Mouse (Mus musculus): ENCODE results near the gene 1700007K13Rik. TPM values are rescaled to one million over a fixed set of nuclear protein-coding genes. Genes with fewer than 3 reads are reported as not detected.
"Not testable (repeated sequence)": the region's sequence is repeated elsewhere in the genome, so short reads cannot be mapped to it uniquely, and the experiment has no call there.

The 1700007K13Rik gene
- total RNA-seq (2021), result not detected

DNA sequence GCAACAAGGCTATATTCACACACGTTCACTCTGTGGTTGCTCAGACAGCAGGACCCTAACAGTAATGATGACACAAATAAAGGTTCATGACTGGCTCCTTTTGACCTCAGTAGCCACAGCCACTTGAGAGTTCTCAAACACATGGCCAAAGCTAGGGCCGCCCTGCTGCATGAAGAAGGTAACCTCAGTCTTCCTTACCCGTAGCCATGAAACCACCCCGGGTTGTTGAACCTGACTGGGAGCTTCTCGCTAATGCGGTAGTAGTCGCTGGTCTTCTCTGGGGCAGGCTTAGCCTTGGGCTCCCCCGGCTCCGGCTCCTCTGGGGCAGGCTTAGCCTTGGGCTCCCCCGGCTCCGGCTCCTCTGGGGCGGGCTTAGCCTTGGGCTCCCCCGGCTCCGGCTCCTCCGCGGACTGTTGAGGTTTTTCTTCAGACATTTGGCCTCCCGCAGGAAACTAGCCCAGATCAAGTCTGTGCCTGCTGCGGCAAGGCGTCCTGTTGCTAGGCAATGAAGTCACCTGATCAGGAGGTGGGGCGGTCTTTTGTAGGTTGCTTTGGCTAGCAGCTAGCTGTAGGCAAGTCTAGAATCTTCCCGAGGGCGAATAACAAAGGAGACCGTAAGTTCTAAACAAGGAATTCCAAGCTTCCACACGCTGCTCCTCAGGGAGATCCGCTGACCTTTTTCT, at the start of gene 1700007K13Rik:
Gene 1700007K13Rik (minus strand): TSS at position 497 of the 683 bp plus-strand sequence.
- DNase-seq, result peak; percentile 35 to 57
- intact Hi-C loops (cut with DNase I), result no loop called here

DNA sequence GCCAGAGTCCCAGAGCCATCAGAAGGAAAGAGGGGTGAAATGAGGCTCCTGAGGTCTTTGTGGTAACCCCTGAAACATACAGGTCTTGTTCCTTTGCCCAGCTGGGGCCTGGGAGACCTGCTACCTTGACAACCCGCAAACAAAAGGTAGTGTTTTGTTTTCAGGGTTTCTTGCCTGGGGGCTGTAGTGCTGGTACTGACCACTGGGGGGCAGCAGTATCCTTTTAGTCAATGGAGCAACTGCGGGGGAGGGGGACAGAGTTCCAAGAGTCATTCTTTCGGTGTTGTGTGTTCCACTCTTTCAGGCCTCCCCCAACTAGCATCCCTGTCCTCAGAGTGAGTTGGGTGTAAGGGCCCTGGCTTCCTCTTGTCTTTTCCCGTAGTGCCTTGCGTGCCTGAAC, 48.4 kb upstream of the 1700007K13Rik start:
- peak; percentile 83 to 90 for DNase-seq
- intact Hi-C loops (cut with DNase I), result loop anchor here (1.0 kb wide), 2 partner anchors 34 to 71 kb away; no protein-coding TSS in a partner anchor

DNA sequence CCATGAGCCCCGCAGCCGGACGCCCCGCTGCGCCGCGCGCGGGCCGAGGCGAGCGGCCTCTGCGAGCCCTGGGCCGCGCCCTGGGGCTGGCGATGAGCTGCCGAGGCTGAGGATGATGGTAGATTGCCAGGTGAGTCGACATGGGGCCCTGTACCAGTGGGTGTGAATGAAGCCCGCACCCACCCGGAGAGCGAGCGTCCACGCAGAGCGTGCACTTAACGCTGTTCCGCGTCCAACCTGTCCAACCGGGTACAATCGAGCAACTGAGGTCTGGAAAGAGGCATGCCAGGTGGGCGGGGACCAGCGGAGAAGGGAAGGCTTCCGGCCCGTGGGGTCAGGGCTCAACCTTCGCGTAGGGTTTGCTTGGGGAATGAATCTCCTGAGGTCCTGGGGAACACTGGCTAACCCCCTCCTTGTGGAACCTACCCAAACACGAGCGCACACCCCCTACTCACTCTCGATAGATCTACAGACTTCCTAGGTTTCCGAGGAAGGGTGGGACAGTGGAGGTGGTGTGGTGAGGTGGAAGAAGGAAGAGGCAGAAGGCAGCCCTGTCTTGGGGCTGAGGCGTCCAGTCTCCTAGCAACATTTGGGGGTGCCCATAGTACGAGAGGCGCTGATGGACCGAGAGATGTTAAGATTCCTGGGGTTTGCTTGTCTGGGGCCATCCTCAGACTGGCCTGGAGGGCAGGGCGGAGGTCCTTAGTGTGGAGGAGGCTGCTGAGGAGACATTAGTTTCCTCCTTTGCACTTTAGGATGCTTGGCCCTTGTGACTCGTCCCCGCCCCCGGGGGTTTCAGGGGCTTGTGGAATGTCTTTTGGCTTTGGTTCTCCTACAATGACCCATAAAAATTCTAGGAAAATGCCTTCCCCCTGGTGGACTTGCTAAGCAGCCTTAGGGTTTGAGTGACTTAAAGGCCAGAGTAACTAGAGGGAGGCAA, 47.6 kb upstream of the 1700007K13Rik start:
- intact Hi-C loops (cut with DNase I), result loop anchor here (1.0 kb wide), 2 partner anchors 35 to 72 kb away; no protein-coding TSS in a partner anchor
- peak; percentile 26 to 32 for DNase-seq

DNA sequence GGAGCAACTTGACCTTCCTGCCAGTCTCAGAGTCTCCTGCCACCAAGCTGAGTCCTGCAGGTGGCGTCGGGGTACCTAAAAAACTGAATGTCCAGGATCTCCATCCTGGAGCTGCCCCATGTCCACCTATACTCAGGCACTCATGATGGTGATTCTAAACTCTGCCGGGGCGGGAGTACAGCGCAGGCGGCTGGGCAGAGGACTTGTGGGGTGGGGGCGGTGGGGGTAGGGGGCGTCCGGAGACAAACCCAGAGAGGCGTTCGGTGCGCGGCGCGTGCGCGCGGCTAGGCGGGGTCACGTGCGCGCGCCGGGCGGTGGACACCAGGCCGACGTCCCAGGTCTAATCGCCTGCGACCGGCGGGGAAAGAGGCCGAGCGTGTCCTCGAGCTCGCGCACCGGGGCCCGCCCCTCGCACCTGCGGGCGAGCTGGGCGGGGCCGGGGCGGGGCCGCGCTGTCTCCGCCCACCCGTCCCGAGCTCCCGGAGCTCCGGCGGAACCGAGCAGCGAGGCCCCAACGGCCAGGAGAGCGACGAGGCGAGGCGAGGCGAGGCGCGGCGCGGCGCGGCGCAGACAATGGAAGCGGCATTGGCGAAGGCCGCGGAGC, 46.8 kb upstream of the 1700007K13Rik start, which contains the start of gene Ralgds:
Gene Ralgds (plus strand): TSS at position 328 of the 604 bp plus-strand sequence.
- DNase-seq, result peak; percentile 40 to 42
- intact Hi-C loops (cut with DNase I), result no loop called here

DNA sequence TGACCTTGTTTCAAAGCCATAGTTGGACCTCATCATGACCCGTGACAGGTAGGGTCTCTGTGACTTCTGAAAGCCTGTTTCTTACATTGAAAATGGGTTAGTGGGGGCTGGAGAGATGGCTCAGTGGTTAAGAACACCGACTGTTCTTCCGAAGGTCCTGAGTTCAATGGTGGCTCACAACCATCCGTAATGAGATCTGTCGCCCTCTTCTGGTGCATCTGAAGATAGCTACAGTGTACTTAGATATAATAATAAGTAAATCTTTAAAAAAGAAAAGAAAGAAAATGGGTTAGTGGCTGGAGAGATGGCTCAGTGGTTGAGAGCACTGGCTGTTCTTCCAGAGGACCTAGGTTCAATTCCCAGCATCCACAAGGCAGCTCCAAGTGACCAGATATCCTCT, 45.5 kb upstream of the 1700007K13Rik start:
- DNase-seq; intact Hi-C loops (cut with DNase I): not testable (repeated sequence)

DNA sequence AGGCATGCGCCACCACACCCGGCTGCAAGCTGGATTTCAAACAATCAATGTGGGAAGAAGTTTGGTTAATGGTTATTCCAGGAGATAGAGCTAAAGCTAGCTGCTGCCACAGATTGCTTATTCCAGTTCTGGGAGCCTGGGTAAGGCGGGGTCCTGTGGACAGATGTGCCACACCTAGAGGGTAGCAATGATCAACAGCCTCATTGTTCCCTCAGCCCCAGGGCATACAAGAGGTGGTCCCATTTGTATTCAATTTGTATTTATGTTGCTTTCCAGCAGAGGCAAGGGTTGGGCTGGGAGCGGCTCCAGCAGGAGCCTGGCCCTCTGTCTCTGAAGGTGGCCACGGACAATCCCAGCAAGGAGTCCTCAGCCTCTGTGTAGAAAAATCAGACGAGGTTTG, 40.2 kb upstream of the 1700007K13Rik start:
- intact Hi-C loops (cut with DNase I), result no loop called here
- DNase-seq, result no peak

DNA sequence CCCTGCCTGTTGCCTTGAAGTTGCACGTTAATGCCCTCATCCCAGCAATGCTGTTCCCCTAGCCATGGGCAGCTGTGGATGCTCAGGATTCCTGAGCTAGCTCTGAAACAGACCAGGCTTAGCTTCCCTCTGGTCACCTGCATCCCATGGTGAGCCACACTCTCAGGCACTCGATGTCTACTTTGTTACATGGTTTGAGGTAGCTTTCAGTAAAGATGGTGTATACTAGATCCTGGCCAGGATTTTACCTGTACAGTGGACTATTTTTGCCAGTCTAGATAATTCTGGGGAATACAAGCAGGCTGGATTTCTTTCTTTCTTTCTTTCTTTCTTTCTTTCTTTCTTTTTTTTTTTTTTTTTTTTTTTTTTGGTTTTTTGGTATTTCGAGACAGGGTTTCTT, 39.7 kb upstream of the 1700007K13Rik start, which contains the start of gene Gm10134:
Gene Gm10134 (plus strand): TSS at position 301 of the 400 bp plus-strand sequence.
- intact Hi-C loops (cut with DNase I), result no loop called here
- DNase-seq, result no peak

DNA sequence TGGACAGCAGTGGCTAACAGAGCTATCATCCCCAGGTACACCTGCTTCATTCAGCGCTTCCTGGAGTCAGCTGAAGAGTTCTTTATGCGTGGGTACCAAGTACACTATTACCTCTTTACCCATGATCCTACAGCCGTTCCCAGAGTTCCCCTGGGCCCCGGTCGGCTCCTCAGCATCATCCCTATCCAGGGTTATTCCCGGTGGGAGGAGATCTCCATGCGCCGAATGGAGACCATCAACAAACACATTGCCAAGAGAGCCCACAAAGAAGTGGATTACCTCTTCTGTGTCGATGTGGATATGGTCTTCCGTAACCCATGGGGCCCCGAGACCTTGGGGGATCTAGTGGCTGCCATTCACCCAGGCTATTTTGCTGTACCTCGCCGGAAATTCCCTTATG, 38.5 kb upstream of the 1700007K13Rik start:
- intact Hi-C loops (cut with DNase I), result no loop called here
- DNase-seq, result no peak

DNA sequence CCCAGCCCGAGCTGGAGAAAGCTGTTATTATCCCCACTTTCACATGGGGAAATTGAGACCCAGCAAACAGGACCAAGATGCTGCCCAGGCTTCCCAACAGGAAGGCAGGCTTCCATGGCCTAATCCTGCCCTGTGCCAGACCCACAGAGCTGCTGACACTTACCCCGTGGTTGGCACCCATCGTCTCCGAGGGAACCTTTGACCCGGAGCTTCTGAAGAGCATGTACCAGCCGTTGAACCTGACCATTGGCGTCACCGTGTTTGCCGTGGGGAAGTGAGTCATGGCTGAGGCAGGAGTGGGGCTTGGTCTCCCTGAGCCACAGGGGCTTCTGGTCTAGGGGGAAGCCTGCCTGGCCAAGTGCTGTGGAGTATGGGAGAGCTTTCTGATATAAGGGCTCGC, 36.9 kb upstream of the 1700007K13Rik start:
- intact Hi-C loops (cut with DNase I), result no loop called here
- DNase-seq, result no peak

DNA sequence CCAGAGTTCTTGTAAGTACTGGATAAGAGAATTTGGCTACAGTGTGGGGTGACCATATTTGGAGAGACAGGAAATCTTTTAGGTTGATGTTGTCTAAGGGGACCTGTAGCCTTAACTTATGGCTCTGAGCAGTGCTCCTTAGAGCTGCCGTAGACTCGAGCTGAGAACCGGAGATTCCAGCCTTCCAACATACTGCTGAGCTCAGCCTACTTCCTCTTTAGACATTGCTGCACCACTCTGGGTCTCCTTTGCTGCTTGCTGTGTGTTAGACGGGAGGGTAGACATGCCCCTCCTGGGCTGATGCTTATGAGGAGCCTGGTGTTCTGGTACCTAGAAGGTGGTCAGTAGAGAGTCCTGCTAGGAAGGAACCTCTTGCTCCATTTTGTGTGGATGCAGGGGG, 32.3 kb upstream of the 1700007K13Rik start:
- intact Hi-C loops (cut with DNase I), result no loop called here
- no peak for DNase-seq

DNA sequence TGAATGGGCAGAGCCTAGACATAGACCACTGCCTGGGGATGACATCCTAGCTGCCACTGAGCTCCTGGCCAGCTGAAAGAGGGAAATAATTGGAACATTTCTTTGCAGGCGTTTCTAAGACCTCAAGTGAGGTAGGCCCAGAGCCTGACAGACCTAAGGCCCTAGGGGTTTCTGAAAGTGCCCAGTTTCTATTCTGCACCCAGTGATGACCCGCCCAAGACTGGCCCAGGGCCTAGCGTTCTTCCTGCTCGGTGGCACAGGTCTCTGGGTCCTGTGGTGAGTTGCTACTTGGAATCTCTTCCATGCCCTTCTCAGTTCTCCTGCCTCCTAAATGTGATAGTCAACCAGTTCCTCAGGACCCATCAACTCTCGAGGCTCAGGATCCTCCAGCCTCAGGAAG, 31.4 kb upstream of the 1700007K13Rik start:
- no peak for DNase-seq
- intact Hi-C loops (cut with DNase I), result no loop called here

DNA sequence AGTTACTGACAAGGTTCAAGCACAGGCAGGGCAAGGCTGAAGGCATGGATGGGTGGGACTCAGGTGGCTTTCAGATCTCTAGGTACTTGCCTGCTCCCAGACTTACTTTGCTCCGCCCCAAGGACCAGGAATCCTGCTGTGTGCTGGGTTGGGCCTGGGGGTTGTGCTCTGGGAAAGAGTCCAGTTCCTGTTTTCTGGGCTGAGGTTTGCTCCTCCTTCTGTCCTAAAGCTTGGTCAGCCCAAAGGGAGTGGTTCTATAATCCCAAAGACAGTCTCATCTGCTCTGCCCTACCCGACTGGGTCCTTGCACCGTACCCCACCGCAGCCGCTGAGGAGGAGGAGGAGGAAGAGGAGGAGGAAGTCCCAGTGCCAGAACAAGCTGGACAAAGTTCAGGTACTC, 30.5 kb upstream of the 1700007K13Rik start, which contains the start of gene Gbgt1:
Gene Gbgt1 (plus strand): TSS at position 221 of the 400 bp plus-strand sequence.
- peak in 1 of 2 experiments; percentile 9 for DNase-seq
- intact Hi-C loops (cut with DNase I), result no loop called here

DNA sequence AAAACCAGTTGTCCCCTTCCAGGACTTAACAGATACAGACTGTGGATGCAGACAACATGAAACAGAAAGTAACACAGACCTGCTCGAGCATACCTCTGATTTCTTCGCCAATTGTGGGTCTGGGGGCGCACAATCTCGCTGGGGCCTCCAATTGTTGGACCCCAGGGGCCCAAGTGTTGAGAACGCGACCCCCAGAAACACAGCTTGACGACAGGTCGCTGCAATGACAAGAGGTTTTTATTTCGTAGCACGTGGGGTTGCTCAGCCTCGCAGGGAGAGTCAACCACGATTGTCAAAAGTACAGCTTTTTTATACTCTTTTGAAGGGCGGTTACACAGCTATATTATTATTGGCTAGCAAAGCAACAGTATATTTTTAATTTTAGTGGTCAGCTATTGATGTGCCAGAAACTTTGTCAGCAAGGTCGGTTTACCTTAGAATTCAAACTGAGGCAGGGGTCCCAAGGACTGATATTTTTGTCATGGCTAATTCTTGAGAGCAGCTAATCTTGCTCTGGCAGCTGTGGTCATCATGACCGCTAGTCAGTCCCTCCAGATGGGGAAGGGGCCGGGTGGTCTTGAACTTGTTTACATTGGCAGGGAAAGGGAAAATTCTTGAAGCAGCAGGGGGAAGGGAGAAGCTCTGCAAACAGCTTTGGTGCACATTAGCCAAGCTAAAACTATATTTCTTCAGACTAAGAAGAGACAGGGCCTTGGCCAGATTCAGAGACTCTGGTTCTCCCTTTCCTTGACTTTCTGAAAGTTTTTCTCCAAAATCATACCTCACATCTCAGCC, 29.9 kb upstream of the 1700007K13Rik start:
- intact Hi-C loops (cut with DNase I), result no loop called here
- no peak for DNase-seq

DNA sequence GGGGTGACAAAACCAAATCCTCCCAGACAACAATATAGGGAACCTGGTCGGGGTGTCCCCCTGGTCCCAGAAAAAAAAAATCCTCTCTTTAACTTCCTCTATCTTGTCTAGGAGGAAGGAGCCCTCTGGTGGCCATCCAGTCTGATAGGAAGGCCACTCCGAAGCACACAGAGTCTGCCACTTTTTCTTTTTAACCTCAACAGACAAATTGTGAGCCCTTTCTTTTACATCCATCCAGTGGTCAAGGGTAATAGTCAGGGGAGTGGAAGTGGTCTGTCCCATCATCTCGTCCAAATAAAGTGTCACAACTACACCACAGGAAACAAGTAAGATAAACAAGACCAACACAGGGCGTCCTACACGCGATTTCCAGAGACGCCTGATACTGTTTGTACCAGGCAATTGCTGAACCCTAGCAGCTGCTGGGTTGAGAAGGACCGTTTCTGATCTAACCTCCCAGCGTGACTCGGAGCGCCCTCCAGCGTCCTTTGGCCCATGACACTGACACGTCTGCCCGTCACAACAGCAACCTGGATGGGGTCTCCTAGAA, 29.1 kb upstream of the 1700007K13Rik start:
- no peak for DNase-seq
- intact Hi-C loops (cut with DNase I), result no loop called here

DNA sequence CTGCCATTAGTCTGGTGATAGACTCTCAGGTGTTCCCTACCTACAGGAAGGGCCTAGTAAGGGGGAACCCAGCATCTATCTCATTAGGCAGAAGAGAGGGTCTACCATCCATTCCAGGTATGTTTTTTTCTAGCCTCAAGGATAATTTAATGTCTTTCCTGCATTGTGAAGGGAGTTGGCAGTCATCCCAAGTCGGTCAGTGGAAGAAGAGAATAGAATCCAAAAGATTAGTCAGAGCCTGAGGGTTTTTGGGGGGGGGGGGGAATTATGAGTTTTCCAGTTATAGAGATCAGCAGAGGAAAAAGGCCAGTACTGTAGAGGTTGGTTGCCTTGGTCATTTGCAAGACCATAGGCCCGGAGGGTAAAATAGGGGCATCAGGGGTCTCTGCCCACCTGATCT, 28.4 kb upstream of the 1700007K13Rik start:
- no peak for DNase-seq
- intact Hi-C loops (cut with DNase I), result no loop called here

DNA sequence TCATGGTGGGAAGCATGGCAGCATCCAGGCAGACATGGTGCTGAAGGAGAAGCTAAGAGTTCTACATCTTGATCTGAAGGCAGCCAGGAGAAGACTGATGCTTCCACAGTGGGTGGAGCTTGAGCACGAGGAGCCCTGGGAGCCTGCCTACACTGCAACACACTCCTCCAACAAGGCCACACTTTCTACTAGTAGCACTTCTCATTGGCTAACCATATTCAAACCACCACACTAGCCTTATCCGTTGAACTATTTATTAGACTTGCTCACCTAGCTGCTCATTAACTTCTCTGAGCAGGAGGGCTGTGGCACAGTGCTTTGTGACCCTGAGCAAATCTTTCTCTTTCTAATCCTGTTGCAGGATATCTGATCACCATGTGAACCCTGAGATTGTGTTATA, 17.7 kb upstream of the 1700007K13Rik start:
- no peak for DNase-seq
- intact Hi-C loops (cut with DNase I), result no loop called here

DNA sequence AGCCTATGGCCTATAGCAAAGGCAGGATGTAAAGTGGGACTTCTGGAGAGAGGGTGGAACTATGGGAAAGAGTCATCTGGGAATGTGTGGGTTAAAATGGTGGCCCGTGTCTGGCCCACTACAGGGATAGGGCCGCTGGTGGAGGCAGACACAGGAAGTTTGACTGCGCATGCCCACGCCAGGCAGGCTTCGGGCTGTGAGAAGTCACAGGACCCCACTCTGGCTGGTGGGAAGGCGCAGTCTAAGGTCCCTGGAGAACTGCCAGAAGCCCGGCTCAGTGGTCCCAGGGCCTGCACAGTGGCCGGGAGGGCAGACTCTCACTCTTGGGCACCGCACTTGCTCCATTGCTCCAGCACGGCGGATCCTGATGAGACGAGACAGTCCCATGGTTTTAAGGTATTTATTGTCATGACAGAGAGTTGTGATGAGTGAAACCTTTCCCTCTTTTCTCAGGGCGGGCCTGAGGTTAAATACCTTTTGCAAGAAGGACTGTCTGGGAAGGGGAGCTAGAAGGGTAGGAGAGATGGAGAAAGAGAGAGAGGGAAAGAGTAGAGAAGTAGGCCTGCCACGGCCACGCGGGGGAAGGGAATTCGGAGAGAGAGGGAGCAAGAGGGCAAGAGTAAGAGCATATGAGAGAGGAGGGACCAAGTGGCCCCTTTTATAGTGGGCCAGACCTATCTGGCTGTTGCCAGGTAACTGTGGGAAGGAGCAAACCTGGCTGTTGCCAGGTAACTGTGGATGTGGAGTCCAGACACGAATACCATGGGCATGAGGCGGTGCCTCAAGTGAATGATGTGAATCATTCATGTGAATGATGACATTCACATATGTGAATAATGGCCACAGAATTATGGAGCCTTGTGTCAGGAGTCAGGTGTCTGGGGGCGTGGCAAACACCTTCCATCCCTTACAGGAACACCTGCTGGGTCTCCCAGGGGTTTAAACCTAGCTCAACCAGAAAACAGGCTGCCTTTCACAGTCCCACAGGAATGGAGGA, 13.4 kb upstream of the 1700007K13Rik start:
- DNase-seq, result no peak
- intact Hi-C loops (cut with DNase I), result no loop called here

DNA sequence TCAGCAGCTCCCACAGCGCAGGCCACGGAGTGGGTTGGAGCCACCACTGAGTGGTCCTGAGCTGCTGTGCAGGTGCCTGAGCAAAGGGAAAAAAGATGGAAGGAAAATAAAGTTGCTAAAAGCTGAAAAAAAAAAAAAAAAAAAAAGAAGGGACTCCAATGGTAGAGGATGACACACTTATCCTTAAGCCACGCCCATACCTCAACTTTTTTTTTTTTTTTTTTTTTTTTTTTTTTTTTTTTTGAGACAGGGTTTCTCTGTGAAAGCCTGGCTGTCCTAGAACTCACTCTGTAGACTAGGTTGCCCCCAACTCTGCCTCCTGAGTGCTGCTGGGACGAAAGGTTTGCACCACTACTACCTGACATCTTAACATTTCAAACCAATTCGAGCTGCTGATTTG, 11.9 kb upstream of the 1700007K13Rik start:
- intact Hi-C loops (cut with DNase I); DNase-seq: not testable (repeated sequence)

DNA sequence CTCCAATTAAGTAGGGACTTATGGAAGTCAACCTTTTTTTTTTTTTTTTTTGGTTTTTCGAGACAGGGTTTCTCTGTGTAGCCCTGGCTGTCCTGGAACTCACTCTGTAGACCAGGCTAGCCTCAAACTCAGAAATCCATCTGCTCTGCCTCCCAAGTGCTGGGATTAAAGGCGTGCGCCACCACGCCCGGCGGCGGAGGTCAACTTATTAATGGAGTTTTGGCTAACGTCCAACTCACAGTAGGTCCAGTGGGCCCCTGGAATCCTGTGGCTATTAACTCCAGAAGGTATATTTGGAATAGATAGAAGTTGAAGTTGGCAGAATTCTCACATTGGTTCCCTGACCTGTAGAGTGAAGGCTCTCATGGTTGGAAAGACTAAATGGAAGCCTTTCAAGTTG, 5.9 kb upstream of the 1700007K13Rik start:
- intact Hi-C loops (cut with DNase I); DNase-seq: not testable (repeated sequence)
